Mouse (Mus musculus) spleen, adult 2 months (tissue): ENCODE measurements around the gene Tns2. TPM values are rescaled to one million over a fixed set of nuclear protein-coding genes. Genes with fewer than 3 reads are reported as not detected.
A peak's percentile ranks its signal among the peaks of the same experiment; 100 is the strongest.

Experiments
- DNase-seq, 2 experiments: peaks; one replicate each; pipeline versions ENCODE4 v3.0.0 to v3.0.0-alpha.2; 2012 to 2021; ENCODE audit warnings: low spot score in 2 of 2, low read depth in 1 of 2
- H3K27ac ChIP-seq: fragments of 200-500 bp; 2 replicates; pipeline ENCODE4 v1.5.1; 2012; ENCODE audit warnings: low read length, inconsistent platforms; ENCODE audit not compliant: insufficient read depth
- H3K27me3 ChIP-seq: fragments of 200-500 bp; 2 replicates; pipeline ENCODE4 v1.6.1; 2012; ENCODE audit warnings: mild to moderate bottlenecking, moderate library complexity, low read length, inconsistent platforms; ENCODE audit not compliant: control insufficient read depth, insufficient read depth
- H3K36me3 ChIP-seq: fragments of 200-500 bp; 2 replicates; pipeline ENCODE4 v1.6.1; 2012; ENCODE audit warnings: mild to moderate bottlenecking, low read length, inconsistent platforms; ENCODE audit not compliant: control insufficient read depth, insufficient read depth
- H3K4me1 ChIP-seq: fragments of 200-500 bp; 2 replicates; pipeline ENCODE4 v1.6.1; 2011; ENCODE audit warnings: inconsistent platforms; ENCODE audit not compliant: control insufficient read depth, insufficient read depth, insufficient read length
- H3K4me3 ChIP-seq: fragments of 200-500 bp; 2 replicates; pipeline ENCODE4 v1.5.1; 2011; ENCODE audit warnings: mild to moderate bottlenecking, inconsistent platforms; ENCODE audit not compliant: insufficient read depth, insufficient read length; ENCODE audit errors: extremely low read depth
- CTCF ChIP-seq: fragments of 200-500 bp; IDR thresholded peaks from 2 replicates; pipeline ENCODE4 v1.5.1; 2011; ENCODE audit warnings: mild to moderate bottlenecking, inconsistent platforms; ENCODE audit not compliant: insufficient read depth, insufficient read length, insufficient replicate concordance; ENCODE audit errors: extremely low read depth
- POLR2A ChIP-seq: fragments of 200-500 bp; IDR thresholded peaks from 2 replicates; pipeline ENCODE4 v1.6.1; 2011; ENCODE audit warnings: low read depth, low read length, inconsistent platforms
- WGBS: fragments of 180-500 bp; shearing (Covaris S2); methylation state at CpG from one replicate; pipeline ENCODE4 v1.1.7; 2018; 5-methylcytosine and 5-hydroxymethylcytosine counted together
- polyA plus RNA-seq: library from polyadenylated mRNA; depleted of rRNA; stranded (reverse); fragments of >200 nt; gene quantifications from 2 replicates; pipeline ENCODE4 v1.2.3, GENCODE M21; 2012

The Tns2 gene
- polyA plus RNA-seq, 1 experiment: 44.5 TPM

DNA sequence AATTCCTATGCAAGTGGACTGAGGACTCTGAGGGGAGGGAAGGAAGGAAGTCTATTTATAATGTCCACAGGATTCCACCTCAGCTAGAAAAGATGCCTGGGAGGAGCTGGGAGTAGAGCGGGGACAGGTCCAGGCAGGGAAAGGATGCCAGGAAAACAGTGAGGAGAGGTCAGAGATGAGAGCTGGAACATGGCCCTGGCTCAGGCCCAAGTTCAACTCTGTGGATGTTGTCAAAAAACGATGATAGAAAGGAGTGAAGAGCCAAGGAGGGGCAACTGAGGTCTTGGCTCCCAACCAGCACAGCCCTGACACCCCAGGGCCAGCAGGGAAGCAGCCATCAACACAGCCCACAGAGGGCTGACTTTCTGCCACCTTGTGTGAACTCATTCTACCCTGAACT, 26.1 kb downstream of the Tns2 start:
- TF ChIP-seq POLR2A: no peak
- TF ChIP-seq CTCF: no peak
- Histone ChIP-seq H3K27ac (no peak overlapping the region), H3K4me3 (no peak overlapping the region), H3K27me3 (no peaks in the 10 kb centered on the region), H3K4me1 (no peaks in the 10 kb centered on the region), H3K36me3 (peaks cover 43% of the 10 kb centered on the region)
- no peak for DNase-seq
- WGBS: 68% methylated on average over 2 of the region's 2 CpGs

DNA sequence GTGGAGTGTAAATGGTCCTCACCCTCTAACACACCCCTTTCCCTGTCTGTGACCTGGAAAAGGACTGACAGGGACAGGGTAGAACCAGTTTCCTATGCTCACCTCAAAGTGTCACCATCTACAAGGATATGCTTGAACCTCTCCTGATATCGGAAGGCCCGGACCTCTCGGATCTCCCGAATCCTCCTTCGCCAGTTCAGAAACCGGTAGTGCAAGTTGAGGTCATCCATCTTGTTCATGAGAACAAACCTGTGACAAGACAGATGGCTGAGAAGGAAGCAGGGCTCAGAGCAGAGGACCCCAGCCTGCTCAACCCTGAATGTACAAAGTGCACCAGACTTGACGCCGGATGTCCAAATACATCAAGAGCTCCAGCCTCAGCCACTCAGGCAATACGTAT, 33.1 kb downstream of the Tns2 start:
- no peak for DNase-seq
- Histone ChIP-seq H3K36me3 (peaks cover 25% of the 10 kb centered on the region), H3K27ac (no peak overlapping the region), H3K4me1 (peaks cover 2% of the 10 kb centered on the region; the same call in 1 of the 2 replicates), H3K4me3 (no peak overlapping the region), H3K27me3 (no peaks in the 10 kb centered on the region)
- no peak for TF ChIP-seq CTCF
- TF ChIP-seq POLR2A: no peak
- 93% methylated on average over 9 of the region's 9 CpGs for WGBS

DNA sequence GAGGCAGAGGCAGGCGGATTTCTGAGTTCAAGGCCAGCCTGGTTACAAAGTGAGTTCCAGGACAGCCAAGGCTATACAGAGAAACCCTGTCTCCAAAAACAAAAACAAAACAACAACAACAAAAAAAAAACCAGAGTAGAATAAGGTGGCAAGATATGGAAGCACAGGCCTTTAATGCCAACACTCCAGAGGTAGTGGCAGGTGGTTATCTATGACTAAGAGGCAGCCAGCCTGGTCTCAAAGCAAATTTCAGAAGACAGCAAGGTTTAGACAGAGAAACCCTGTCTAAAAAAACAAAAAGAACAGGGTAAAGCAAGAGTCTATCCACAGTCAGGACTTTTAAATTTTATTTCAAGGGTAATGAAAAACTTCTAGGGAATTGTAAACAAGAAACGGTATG, 34.5 kb downstream of the Tns2 start:
- TF ChIP-seq POLR2A (no peak), CTCF (no peak)
- Histone ChIP-seq H3K27me3 (no peaks in the 10 kb centered on the region), H3K27ac (no peak overlapping the region), H3K4me1 (peaks cover 2% of the 10 kb centered on the region; the same call in 1 of the 2 replicates), H3K4me3 (no peak overlapping the region), H3K36me3 (peaks cover 18% of the 10 kb centered on the region)
- WGBS: 95% methylated on average over 2 of the region's 2 CpGs
- DNase-seq: no peak

DNA sequence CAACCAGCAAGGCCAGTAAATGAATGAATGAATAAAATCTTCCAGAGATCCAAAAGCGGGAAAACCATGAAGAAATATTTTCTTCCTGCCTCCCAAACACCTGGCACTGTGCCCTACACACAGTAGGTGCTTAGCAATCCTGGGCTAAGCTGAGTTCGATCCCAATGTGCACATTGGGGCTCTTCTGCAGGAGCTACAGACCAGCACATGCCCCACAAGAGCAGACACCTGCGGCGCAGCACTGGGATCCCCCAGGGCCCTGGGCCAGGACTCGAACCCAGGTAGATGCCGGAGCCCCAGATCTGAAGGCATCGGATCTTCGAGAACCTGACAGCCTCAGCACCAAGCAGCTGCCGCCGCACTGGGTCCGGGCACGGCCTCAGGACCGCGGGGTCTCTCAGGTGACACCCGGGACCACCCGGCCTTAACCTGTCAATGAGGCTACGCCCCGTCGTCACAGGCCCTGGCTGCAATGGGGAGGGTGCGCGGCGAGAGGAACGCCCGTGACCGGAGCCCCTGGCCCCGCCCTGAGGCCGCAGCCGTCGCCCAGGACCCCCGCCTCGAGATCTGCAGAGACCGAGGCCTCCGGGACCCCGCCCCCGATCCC, 35.4 kb downstream of the Tns2 start:
- H3K36me3 ChIP-seq: peaks cover 11% of the 10 kb centered on the region
- WGBS: under 1% methylated on average over 35 of the region's 35 CpGs
- peak overlapping the region; percentile 41; the same call in 1 of the 2 replicates for H3K27ac ChIP-seq
- TF ChIP-seq POLR2A (no peak), CTCF (no peak)
- H3K27me3 ChIP-seq: no peaks in the 10 kb centered on the region
- H3K4me1 ChIP-seq: peaks cover 2% of the 10 kb centered on the region; the same call in 1 of the 2 replicates
- peak overlapping the region; percentile 85 for H3K4me3 ChIP-seq
- no peak for DNase-seq

DNA sequence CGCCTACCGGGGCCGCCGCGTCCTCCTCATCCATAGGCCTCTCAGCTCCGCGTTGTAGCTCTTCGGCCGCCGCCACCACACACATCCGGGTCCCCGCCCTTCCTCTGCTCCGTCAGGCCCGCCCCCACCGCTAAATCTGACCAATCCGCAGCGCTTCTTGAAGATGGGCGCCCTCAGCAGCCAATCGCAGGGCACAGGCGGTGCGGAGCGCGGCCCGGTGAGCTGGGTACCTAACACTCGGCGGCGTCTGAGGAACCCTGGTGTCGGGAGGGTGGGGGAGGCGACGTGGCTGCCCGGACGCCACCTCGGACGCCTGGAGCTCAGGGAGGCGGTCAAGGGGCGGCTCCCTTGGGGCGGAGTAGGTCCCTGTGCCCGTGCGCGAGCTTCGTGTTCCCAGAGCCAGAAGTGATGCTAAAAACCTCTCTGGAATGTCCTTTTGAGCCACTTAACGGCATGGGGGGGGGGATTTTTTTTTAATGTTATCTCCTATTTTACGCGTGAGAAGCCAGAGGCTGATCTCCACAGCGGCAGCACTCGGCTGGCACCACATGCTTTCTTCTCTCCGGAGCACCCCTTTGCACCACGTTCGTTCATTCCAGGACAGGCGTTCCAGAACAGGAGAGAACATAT, 36.0 kb downstream of the Tns2 start, which contains the start of gene Spryd3:
TSS of gene Spryd3 (minus strand) at position 106 of the 630 bp plus-strand sequence.
- peak within 1 kb of the TSS; percentile 85 for H3K4me3 ChIP-seq
- no peaks in the 10 kb centered on the region for H3K27me3 ChIP-seq
- TF ChIP-seq CTCF: no peak
- TF ChIP-seq POLR2A: no peak
- peak within 1 kb of the TSS; percentile 75 for H3K27ac ChIP-seq
- WGBS: 1% methylated on average over 48 of the region's 50 CpGs
- peak; percentile 92 to 94 for DNase-seq
- peaks cover 11% of the 10 kb centered on the region for H3K36me3 ChIP-seq
- H3K4me1 ChIP-seq: peaks cover 2% of the 10 kb centered on the region; the same call in 1 of the 2 replicates

DNA sequence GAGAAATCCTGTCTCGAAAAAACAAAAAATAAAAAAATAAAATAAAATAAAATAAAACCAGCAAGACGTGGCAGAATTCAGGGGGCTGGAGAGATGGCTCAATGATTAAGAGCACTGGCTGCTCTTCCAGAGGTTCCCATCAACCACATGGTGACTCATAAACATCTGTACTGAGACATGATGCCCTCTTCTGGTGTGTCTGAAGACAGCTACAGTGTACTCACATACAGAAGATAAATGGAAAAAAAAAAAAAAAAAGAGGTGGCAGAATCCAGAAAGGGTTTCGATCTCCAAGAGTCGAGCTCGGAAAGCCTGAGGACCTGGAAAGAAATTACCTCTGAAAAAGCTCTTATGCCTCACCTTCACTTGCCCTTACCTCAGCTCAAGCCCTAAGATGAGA, 40.9 kb downstream of the Tns2 start:
- Histone ChIP-seq H3K27ac (no peak overlapping the region), H3K4me3 (no peak overlapping the region), H3K36me3 (no peaks in the 10 kb centered on the region), H3K27me3 (no peaks in the 10 kb centered on the region; the same call in 1 of the 2 replicates), H3K4me1 (no peaks in the 10 kb centered on the region)
- 90% methylated on average over 5 of the region's 5 CpGs for WGBS
- TF ChIP-seq POLR2A: no peak
- TF ChIP-seq CTCF: no peak
- DNase-seq: no peak
